Mouse (Mus musculus) spleen, adult 2 months (tissue): ENCODE data around the gene Olfr187. TPM values are rescaled to one million over a fixed set of nuclear protein-coding genes. Genes with fewer than 3 reads are reported as not detected.

Experiments used
- DNase-seq, 2 experiments: peaks; one replicate each; pipeline versions ENCODE4 v3.0.0 to v3.0.0-alpha.2; 2012 to 2021; ENCODE audit warnings: low spot score in 2 of 2, low read depth in 1 of 2
- H3K27ac ChIP-seq: fragments of 200-500 bp; 2 replicates; pipeline ENCODE4 v1.5.1; 2012; ENCODE audit warnings: low read length, inconsistent platforms; ENCODE audit not compliant: insufficient read depth
- H3K27me3 ChIP-seq: fragments of 200-500 bp; 2 replicates; pipeline ENCODE4 v1.6.1; 2012; ENCODE audit warnings: mild to moderate bottlenecking, moderate library complexity, low read length, inconsistent platforms; ENCODE audit not compliant: control insufficient read depth, insufficient read depth
- H3K36me3 ChIP-seq: fragments of 200-500 bp; 2 replicates; pipeline ENCODE4 v1.6.1; 2012; ENCODE audit warnings: mild to moderate bottlenecking, low read length, inconsistent platforms; ENCODE audit not compliant: control insufficient read depth, insufficient read depth
- H3K4me1 ChIP-seq: fragments of 200-500 bp; 2 replicates; pipeline ENCODE4 v1.6.1; 2011; ENCODE audit warnings: inconsistent platforms; ENCODE audit not compliant: control insufficient read depth, insufficient read depth, insufficient read length
- H3K4me3 ChIP-seq: fragments of 200-500 bp; 2 replicates; pipeline ENCODE4 v1.5.1; 2011; ENCODE audit warnings: mild to moderate bottlenecking, inconsistent platforms; ENCODE audit not compliant: insufficient read depth, insufficient read length; ENCODE audit errors: extremely low read depth
- CTCF ChIP-seq: fragments of 200-500 bp; IDR thresholded peaks from 2 replicates; pipeline ENCODE4 v1.5.1; 2011; ENCODE audit warnings: mild to moderate bottlenecking, inconsistent platforms; ENCODE audit not compliant: insufficient read depth, insufficient read length, insufficient replicate concordance; ENCODE audit errors: extremely low read depth
- POLR2A ChIP-seq: fragments of 200-500 bp; IDR thresholded peaks from 2 replicates; pipeline ENCODE4 v1.6.1; 2011; ENCODE audit warnings: low read depth, low read length, inconsistent platforms
- WGBS: fragments of 180-500 bp; shearing (Covaris S2); methylation state at CpG from one replicate; pipeline ENCODE4 v1.1.7; 2018; 5-methylcytosine and 5-hydroxymethylcytosine counted together
- polyA plus RNA-seq: library from polyadenylated mRNA; depleted of rRNA; stranded (reverse); fragments of >200 nt; gene quantifications from 2 replicates; pipeline ENCODE4 v1.2.3, GENCODE M21; 2012; rRNA removed

Olfr187 gene
- polyA plus RNA-seq, 1 experiment, result not detected

GRCm38 (mm10) chr16:59047579-59047978 is 8.0 kb upstream of the Olfr187 start:
- Histone ChIP-seq H3K4me3 (no peak overlapping the region), H3K27ac (no peak overlapping the region), H3K4me1 (no peaks in the 10 kb centered on the region), H3K36me3 (no peaks in the 10 kb centered on the region), H3K27me3 (no peaks in the 10 kb centered on the region)
- WGBS, result 75% methylated on average over 4 of the region's 4 CpGs
- no peak for DNase-seq
- TF ChIP-seq POLR2A, result no peak
- no peak for TF ChIP-seq CTCF

GRCm38 (mm10) chr16:59045835-59046234 is 6.3 kb upstream of the Olfr187 start:
- TF ChIP-seq POLR2A, result no peak
- no peak for TF ChIP-seq CTCF
- H3K4me3 ChIP-seq, result no peak overlapping the region
- no peaks in the 10 kb centered on the region for H3K36me3 ChIP-seq
- DNase-seq, result no peak
- H3K27ac ChIP-seq, result no peak overlapping the region
- H3K4me1 ChIP-seq, result no peaks in the 10 kb centered on the region
- 75% methylated on average over 3 of the region's 3 CpGs for WGBS
- H3K27me3 ChIP-seq, result no peaks in the 10 kb centered on the region

GRCm38 (mm10) chr16:59030191-59030590 is 9.4 kb downstream of the Olfr187 start, which contains the start of gene Olfr186:
Olfr186 (minus strand) TSS chr16:59030291.
- TF ChIP-seq POLR2A, result no peak
- TF ChIP-seq CTCF, result no peak
- DNase-seq, result no peak
- Histone ChIP-seq H3K27ac (no peak within 1 kb of the TSS), H3K27me3 (no peaks in the 10 kb centered on the region), H3K4me1 (no peaks in the 10 kb centered on the region), H3K4me3 (no peak within 1 kb of the TSS), H3K36me3 (no peaks in the 10 kb centered on the region)
- WGBS, result 88% methylated on average over 4 of the region's 4 CpGs

DNA sequence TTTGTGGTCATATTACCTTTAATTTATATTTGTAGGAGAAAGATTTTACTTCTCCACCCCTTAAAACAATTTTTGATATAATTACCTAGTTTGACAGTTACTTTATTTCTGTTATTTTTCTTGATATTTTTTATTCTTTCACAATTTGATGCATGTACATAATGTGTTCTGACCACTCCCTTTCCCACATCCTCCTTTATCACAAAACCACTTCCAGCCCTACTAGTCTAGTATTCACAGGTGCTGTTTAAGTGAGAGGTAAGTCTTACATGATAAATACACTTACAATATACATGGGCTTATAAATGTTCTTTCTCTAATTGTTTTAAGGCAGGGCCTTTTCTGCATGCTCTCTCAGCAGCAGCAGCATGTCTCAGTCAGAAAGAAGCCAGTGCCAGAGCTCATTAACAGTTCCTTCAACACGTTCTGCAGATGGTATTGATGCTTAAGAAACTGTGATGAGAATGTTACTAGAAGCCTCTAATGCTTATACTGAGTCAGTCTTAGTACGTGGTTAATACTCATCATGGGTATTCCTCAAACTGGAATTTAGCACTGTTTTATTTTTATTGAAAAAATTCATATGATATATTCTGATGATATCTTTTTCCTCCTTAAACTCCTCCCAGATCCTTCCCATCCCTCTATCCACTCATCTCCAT is 26.1 kb downstream of the Olfr187 start:
- H3K27ac ChIP-seq, result no peak overlapping the region
- no peaks in the 10 kb centered on the region for H3K27me3 ChIP-seq
- WGBS, result 65% methylated on average over 2 of the region's 2 CpGs
- no peaks in the 10 kb centered on the region for H3K36me3 ChIP-seq
- H3K4me1 ChIP-seq, result no peaks in the 10 kb centered on the region
- no peak for DNase-seq
- TF ChIP-seq CTCF (no peak), POLR2A (no peak)
- no peak overlapping the region for H3K4me3 ChIP-seq

DNA sequence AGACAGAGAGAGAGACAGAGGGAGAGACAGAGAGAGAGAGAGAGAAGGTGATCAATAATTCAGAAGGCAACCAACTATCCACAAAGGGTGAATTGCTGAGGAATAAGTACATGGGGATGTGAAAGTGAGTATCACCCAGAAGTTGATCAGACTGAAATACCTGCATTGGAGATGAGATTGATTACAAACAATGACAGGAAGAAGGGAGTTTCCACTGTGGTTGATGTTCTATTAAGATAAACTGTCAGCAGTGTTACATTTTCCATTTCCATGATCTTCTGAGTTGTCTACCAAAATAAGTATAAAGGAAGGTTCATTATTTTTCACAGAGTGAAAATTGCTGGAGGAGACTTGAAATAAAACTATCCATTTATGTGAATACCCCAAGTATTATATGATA is 32.4 kb downstream of the Olfr187 start:
- DNase-seq, result no peak
- no peaks in the 10 kb centered on the region for H3K4me1 ChIP-seq
- TF ChIP-seq CTCF (no peak), POLR2A (no peak)
- H3K4me3 ChIP-seq, result no peak overlapping the region
- no peaks in the 10 kb centered on the region for H3K36me3 ChIP-seq
- H3K27ac ChIP-seq, result no peak overlapping the region
- no peaks in the 10 kb centered on the region for H3K27me3 ChIP-seq

DNA sequence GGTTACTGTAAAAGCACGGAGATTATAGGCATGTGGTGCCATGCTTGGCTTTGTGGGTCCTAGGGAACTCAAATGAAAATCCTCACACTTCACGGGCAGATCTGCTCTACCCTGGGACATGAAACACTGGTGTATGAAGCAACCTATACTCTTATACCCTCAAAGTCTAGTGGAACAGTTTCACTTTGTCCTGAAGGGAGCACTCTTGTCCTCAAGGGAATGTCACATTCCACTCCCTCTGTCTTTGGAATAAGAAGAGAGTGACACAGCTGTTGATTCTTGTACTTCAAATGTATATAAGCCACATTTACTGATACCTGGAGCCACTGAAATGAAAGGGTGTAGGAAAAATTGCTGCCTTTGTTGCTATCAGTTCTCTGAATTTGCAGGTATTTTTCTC is 44.5 kb downstream of the Olfr187 start, which contains the start of gene Olfr183:
Olfr183 (plus strand) TSS at position 301 of the 400 bp plus-strand sequence.
- no peaks in the 10 kb centered on the region for H3K4me1 ChIP-seq
- no peak within 1 kb of the TSS for H3K4me3 ChIP-seq
- no peaks in the 10 kb centered on the region for H3K27me3 ChIP-seq
- TF ChIP-seq CTCF, result no peak
- TF ChIP-seq POLR2A, result no peak
- DNase-seq, result no peak
- 66% methylated on average over 2 of the region's 2 CpGs for WGBS
- no peak within 1 kb of the TSS for H3K27ac ChIP-seq
- no peaks in the 10 kb centered on the region for H3K36me3 ChIP-seq

Other genes with a start within 250 kb of the Olfr187 start
- gene Olfr173, start 239.5 kb downstream of the Olfr187 start, polyA plus RNA-seq, result not detected in 2 replicates
- not detected in 2 replicates for gene Olfr175-ps1, start 213.0 kb downstream of the Olfr187 start, polyA plus RNA-seq
- gene Olfr177, start 165.0 kb downstream of the Olfr187 start, polyA plus RNA-seq, result not detected in 2 replicates
- not detected in 2 replicates for gene Olfr178, start 147.7 kb downstream of the Olfr187 start, polyA plus RNA-seq
- gene Olfr181, start 111.0 kb downstream of the Olfr187 start, polyA plus RNA-seq, result not detected in 2 replicates
- not detected in 2 replicates for gene Olfr180, start 110.4 kb downstream of the Olfr187 start, polyA plus RNA-seq
- gene Olfr183, start 44.4 kb downstream of the Olfr187 start, polyA plus RNA-seq, result not detected in 2 replicates
- gene Olfr186, start 9.5 kb downstream of the Olfr187 start, polyA plus RNA-seq, result not detected in 2 replicates
- gene Olfr190, start 38.2 kb upstream of the Olfr187 start, polyA plus RNA-seq, result not detected in 2 replicates
- gene Olfr191, start 50.1 kb upstream of the Olfr187 start, polyA plus RNA-seq, result not detected in 2 replicates
- not detected in 2 replicates for gene Olfr193, start 72.1 kb upstream of the Olfr187 start, polyA plus RNA-seq
- gene Olfr194, start 81.3 kb upstream of the Olfr187 start, polyA plus RNA-seq, result not detected in 2 replicates
- gene Olfr195, start 107.3 kb upstream of the Olfr187 start, polyA plus RNA-seq, result not detected in 2 replicates
- not detected in 2 replicates for gene Olfr196, start 130.7 kb upstream of the Olfr187 start, polyA plus RNA-seq
- gene Olfr198, start 163.8 kb upstream of the Olfr187 start, polyA plus RNA-seq, result not detected in 2 replicates
- gene Olfr199, start 180.0 kb upstream of the Olfr187 start, polyA plus RNA-seq, result not detected in 2 replicates
- not detected in 2 replicates for gene Olfr201, start 232.9 kb upstream of the Olfr187 start, polyA plus RNA-seq
- not detected in 2 replicates for gene Olfr202, start 247.0 kb upstream of the Olfr187 start, polyA plus RNA-seq